Mouse (Mus musculus): Measurements from ENCODE around the gene Ampd2. TPM values are rescaled to one million over a fixed set of nuclear protein-coding genes. Genes with fewer than 3 reads are reported as not detected.

The Ampd2 gene
- polyA plus RNA-seq (2015; fragmentation: Nextera tagmentation; extraction: Ambion mirVana): 29.4 and 30.3 TPM in 2 replicates

DNA sequence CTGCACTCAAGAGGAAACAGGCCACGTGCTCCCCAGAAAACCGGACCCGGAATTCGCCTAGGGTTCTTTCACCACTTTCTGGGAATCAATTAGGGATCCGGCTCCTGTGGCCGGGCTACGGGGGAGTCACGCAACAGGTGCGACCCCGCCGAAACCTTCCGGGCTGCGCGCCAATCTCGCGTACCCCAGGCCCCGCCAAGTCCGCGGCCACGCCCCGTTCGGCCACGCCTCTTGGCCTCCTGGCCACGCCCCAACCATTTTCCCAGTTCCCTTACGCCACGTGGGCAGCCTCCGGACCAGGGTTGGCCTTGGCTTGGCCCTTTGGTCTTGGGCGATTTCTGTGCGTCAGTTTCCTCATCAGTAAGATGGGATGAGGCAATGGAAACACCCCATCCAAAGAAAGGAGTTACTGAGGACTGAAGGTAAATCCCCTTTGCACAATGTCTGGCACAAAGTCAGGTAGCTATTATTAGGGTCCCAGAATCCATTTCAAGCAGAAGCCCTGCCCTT lies at the start of gene Ampd2:
Gene Ampd2, minus strand, starts transcription at position 182 of the 510 bp plus-strand sequence.
- H3K4me2 ChIP-seq: peak within 1 kb of the TSS; percentile 97
- peak within 1 kb of the TSS; percentile 86 for H3K9ac ChIP-seq
- H3K27me3 ChIP-seq (replicated peaks): no peaks in the 10 kb centered on the region
- peak within 1 kb of the TSS; percentile 79 for H3K4me3 ChIP-seq
- H3K9me3 ChIP-seq: no peaks in the 10 kb centered on the region
- WGBS: under 1% methylated on average over 29 of the region's 29 CpGs
- ATAC-seq (ENCODE audit: extremely low read depth, insufficient number of reproducible peaks, low FRiP score, low TSS enrichment): peak; percentile 68
- H3K27ac ChIP-seq (replicated peaks): peak within 1 kb of the TSS; percentile 95
- peaks cover 69% of the 10 kb centered on the region for H3K4me1 ChIP-seq
- no peaks in the 10 kb centered on the region for H3K36me3 ChIP-seq

- no peak overlapping the region for H3K4me2 ChIP-seq
Observed at GRCm38 (mm10) chr3:108134701-108135100, 48.2 kb upstream of the Ampd2 start.

DNA sequence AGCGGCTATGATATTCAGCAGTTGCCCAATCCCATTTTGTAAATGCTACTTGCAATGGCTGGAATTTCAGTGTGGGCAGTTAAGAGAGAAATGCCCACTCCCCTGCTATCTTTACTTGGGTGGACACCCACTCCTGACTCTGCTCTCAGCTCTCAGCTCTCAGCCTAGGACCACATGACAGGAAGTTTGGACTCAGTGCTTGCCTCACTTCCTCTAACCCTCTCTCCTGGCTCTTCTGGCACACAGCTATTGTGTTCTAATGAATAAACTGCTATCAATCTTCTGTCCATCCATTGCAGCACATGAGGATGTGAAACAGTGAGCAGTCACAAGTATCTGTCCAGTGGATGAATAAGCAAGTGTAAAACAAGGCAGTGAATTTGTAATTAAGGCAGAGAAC lies 46.0 kb upstream of the Ampd2 start:
- peaks cover 9% of the 10 kb centered on the region for H3K36me3 ChIP-seq
- no peak for ATAC-seq (ENCODE audit: extremely low read depth, insufficient number of reproducible peaks, low FRiP score, low TSS enrichment)
- H3K27me3 ChIP-seq (replicated peaks): no peaks in the 10 kb centered on the region
- H3K9me3 ChIP-seq: no peaks in the 10 kb centered on the region
- H3K4me3 ChIP-seq: no peak overlapping the region
- 0 out of 2 replicates have a peak overlapping the region, but pooled peaks have one; percentile 52 for H3K9ac ChIP-seq
- H3K27ac ChIP-seq (replicated peaks): peak overlapping the region; percentile 71
- 78% methylated on average over 1 of the region's 1 CpGs for WGBS
- peaks cover 69% of the 10 kb centered on the region for H3K4me1 ChIP-seq
- H3K4me2 ChIP-seq: no peak overlapping the region

More at GRCm38 (mm10) chr3:108134701-108135100, 48.2 kb upstream of the Ampd2 start:
- H3K27me3 ChIP-seq (replicated peaks): no peaks in the 10 kb centered on the region
- H3K9ac ChIP-seq: no peak overlapping the region
- peaks cover 55% of the 10 kb centered on the region for H3K4me1 ChIP-seq
- no peak overlapping the region for H3K4me3 ChIP-seq
- peak overlapping the region; percentile 34; the same call in 1 of the 2 replicates for H3K27ac ChIP-seq (replicated peaks)
- H3K36me3 ChIP-seq: peaks cover 12% of the 10 kb centered on the region
- WGBS: 65% methylated on average over 11 of the region's 11 CpGs
- H3K9me3 ChIP-seq: no peaks in the 10 kb centered on the region
- ATAC-seq (ENCODE audit: extremely low read depth, insufficient number of reproducible peaks, low FRiP score, low TSS enrichment): no peak

DNA sequence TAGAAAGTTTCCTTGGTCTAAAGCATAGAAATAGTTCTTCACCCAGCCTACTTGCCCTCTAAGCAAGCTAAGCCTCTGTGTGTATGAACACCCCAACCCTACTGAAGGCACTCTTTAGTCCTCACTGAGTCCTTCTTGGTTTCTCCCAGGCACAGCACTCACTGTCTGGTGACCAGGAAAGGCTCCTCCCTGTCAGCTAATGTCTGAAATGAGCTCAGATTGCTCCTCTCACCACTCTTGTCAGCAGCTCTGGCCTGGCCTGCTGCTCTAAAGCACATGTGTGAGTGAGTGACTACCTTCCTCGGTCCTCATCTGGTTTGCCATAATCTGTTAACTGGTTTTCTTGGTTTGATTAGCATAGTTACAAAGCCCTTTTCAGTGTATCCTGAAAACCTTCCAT lies 45.4 kb upstream of the Ampd2 start:
- WGBS: 26% methylated on average over 1 of the region's 1 CpGs
- Histone ChIP-seq H3K27ac (replicated peaks) (peak overlapping the region; percentile 71), H3K4me1 (peaks cover 69% of the 10 kb centered on the region), H3K36me3 (peaks cover 2% of the 10 kb centered on the region), H3K9me3 (no peaks in the 10 kb centered on the region), H3K4me2 (no peak overlapping the region), H3K4me3 (no peak overlapping the region), H3K9ac (peak overlapping the region; percentile 52; the same call in 1 of the 2 replicates), H3K27me3 (replicated peaks) (no peaks in the 10 kb centered on the region)
- ATAC-seq (ENCODE audit: extremely low read depth, insufficient number of reproducible peaks, low FRiP score, low TSS enrichment): no peak

- ATAC-seq (ENCODE audit: extremely low read depth, insufficient number of reproducible peaks, low FRiP score, low TSS enrichment): no peak
- Histone ChIP-seq H3K4me2 (no peak overlapping the region), H3K27me3 (replicated peaks) (no peaks in the 10 kb centered on the region), H3K36me3 (no peaks in the 10 kb centered on the region), H3K27ac (replicated peaks) (peak overlapping the region; percentile 71; the same call in 1 of the 2 replicates), H3K9ac (0 out of 2 replicates have a peak overlapping the region, but pooled peaks have one; percentile 52), H3K4me3 (no peak overlapping the region), H3K4me1 (peaks cover 68% of the 10 kb centered on the region), H3K9me3 (no peaks in the 10 kb centered on the region)
- 86% methylated on average over 5 of the region's 5 CpGs for WGBS
Observed at GRCm38 (mm10) chr3:108131216-108131615, 44.8 kb upstream of the Ampd2 start.

DNA sequence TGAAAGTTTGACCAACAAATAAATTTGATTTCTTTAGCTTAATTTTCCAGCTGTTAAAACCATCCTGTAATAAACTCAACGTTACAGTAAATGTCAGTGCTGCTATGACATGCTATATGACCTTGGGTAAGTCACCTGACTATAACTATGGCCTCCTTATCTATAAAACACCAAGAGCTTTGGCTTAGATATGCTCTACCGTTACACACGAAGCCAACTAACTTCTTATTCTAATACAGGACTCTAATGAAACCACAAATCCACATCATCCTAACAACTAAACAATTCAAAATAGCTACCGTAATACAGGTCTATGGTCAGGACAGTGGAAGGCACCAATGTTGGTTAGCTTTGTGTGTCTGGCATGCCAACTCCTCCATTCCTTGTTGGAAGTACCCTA lies 43.4 kb upstream of the Ampd2 start:
- ATAC-seq (ENCODE audit: extremely low read depth, insufficient number of reproducible peaks, low FRiP score, low TSS enrichment): no peak
- no peaks in the 10 kb centered on the region for H3K27me3 ChIP-seq (replicated peaks)
- 66% methylated on average over 4 of the region's 4 CpGs for WGBS
- H3K4me1 ChIP-seq: peaks cover 59% of the 10 kb centered on the region
- no peaks in the 10 kb centered on the region for H3K9me3 ChIP-seq
- H3K4me2 ChIP-seq: no peak overlapping the region
- no peak overlapping the region for H3K27ac ChIP-seq (replicated peaks)
- H3K4me3 ChIP-seq: no peak overlapping the region
- H3K9ac ChIP-seq: no peak overlapping the region
- H3K36me3 ChIP-seq: no peaks in the 10 kb centered on the region

DNA sequence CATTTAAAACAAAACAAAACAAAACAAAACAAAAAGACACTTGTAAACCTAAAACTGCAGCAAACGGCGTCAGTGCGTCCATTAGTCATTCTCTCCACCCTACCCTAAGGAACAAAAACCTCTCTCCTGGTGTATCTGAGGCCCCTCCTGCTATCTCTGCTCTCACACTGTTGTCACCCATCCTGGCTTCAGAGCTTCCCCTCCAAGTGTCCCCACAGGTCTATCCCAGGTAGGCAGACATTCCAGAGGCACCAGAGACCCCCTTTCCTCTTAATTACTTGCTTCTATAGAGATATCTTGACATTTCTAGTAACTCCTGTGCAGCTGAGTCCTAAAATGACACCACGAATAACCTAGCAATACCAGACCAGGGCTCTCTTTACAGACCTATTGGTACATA lies 42.9 kb upstream of the Ampd2 start:
- Histone ChIP-seq H3K9ac (no peak overlapping the region), H3K4me2 (no peak overlapping the region), H3K27ac (replicated peaks) (no peak overlapping the region), H3K9me3 (no peaks in the 10 kb centered on the region), H3K27me3 (replicated peaks) (no peaks in the 10 kb centered on the region), H3K4me3 (no peak overlapping the region), H3K36me3 (no peaks in the 10 kb centered on the region), H3K4me1 (peaks cover 56% of the 10 kb centered on the region)
- ATAC-seq (ENCODE audit: extremely low read depth, insufficient number of reproducible peaks, low FRiP score, low TSS enrichment): no peak
- WGBS: 66% methylated on average over 4 of the region's 4 CpGs

DNA sequence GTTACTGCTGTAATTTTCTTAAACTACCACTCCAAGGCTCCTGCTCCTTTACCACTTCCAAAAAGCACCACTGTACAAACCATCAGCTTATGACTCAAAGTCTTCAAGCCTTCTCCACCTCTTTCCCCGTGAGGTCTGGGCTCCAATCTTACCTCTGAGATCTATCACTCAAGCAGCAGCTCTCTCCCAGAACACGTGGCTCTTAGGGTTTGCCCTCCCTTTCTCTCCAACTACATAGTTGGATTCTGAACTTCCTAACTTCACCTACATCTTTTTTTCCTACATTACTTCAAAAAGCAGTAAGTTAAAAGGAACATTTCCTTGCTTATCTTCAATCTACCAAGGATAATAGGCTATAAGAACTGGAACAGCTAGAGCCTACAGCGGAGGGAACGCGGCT lies 42.1 kb upstream of the Ampd2 start:
- no peak overlapping the region; the same call in 1 of the 2 replicates for H3K9ac ChIP-seq
- ATAC-seq (ENCODE audit: extremely low read depth, insufficient number of reproducible peaks, low FRiP score, low TSS enrichment): no peak
- H3K4me2 ChIP-seq: no peak overlapping the region
- no peaks in the 10 kb centered on the region for H3K27me3 ChIP-seq (replicated peaks)
- no peak overlapping the region for H3K27ac ChIP-seq (replicated peaks)
- peaks cover 1% of the 10 kb centered on the region for H3K36me3 ChIP-seq
- H3K4me3 ChIP-seq: no peak overlapping the region
- 71% methylated on average over 5 of the region's 5 CpGs for WGBS
- peaks cover 49% of the 10 kb centered on the region for H3K4me1 ChIP-seq
- no peaks in the 10 kb centered on the region for H3K9me3 ChIP-seq

GRCm38 (mm10) chr3:108126327-108126726 lies 39.9 kb upstream of the Ampd2 start:
- no peaks in the 10 kb centered on the region for H3K27me3 ChIP-seq (replicated peaks)
- no peak for ATAC-seq (ENCODE audit: extremely low read depth, insufficient number of reproducible peaks, low FRiP score, low TSS enrichment)
- no peaks in the 10 kb centered on the region for H3K9me3 ChIP-seq
- 91% methylated on average over 3 of the region's 3 CpGs for WGBS
- H3K4me3 ChIP-seq: no peak overlapping the region
- H3K4me2 ChIP-seq: no peak overlapping the region
- peaks cover 19% of the 10 kb centered on the region for H3K36me3 ChIP-seq
- no peak overlapping the region for H3K27ac ChIP-seq (replicated peaks)
- no peak overlapping the region for H3K9ac ChIP-seq
- H3K4me1 ChIP-seq: peaks cover 31% of the 10 kb centered on the region

GRCm38 (mm10) chr3:108124131-108124530 lies 37.7 kb upstream of the Ampd2 start:
- WGBS: 42% methylated on average over 1 of the region's 1 CpGs
- Histone ChIP-seq H3K36me3 (peaks cover 37% of the 10 kb centered on the region), H3K4me2 (no peak overlapping the region), H3K27me3 (replicated peaks) (no peaks in the 10 kb centered on the region), H3K4me3 (no peak overlapping the region), H3K9ac (no peak overlapping the region), H3K27ac (replicated peaks) (no peak overlapping the region), H3K4me1 (peaks cover 11% of the 10 kb centered on the region), H3K9me3 (no peaks in the 10 kb centered on the region)
- no peak for ATAC-seq (ENCODE audit: extremely low read depth, insufficient number of reproducible peaks, low FRiP score, low TSS enrichment)

DNA sequence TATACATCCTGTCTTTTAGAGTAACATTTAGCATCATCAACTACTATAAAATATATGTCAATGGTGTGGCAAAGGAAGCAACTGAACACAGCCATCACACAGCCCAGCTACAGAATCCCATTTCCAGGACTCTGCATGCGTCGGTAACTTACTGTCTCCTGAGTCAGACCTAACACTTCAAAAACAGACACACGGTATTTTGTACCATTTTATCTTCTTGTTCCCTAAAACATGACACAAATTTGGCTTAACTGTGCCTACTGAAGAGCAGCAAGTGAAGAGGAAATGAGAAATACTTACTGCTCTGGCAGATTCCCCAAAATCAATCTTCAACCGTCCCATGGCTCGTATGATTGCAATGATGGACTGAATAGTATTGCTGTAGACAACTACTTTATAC lies 36.8 kb upstream of the Ampd2 start:
- Histone ChIP-seq H3K9me3 (no peaks in the 10 kb centered on the region), H3K27ac (replicated peaks) (no peak overlapping the region), H3K4me1 (peaks cover 3% of the 10 kb centered on the region; the same call in 1 of the 2 replicates), H3K4me3 (no peak overlapping the region), H3K9ac (no peak overlapping the region), H3K4me2 (no peak overlapping the region), H3K36me3 (peaks cover 46% of the 10 kb centered on the region), H3K27me3 (replicated peaks) (no peaks in the 10 kb centered on the region)
- no peak for ATAC-seq (ENCODE audit: extremely low read depth, insufficient number of reproducible peaks, low FRiP score, low TSS enrichment)
- 89% methylated on average over 5 of the region's 5 CpGs for WGBS

DNA sequence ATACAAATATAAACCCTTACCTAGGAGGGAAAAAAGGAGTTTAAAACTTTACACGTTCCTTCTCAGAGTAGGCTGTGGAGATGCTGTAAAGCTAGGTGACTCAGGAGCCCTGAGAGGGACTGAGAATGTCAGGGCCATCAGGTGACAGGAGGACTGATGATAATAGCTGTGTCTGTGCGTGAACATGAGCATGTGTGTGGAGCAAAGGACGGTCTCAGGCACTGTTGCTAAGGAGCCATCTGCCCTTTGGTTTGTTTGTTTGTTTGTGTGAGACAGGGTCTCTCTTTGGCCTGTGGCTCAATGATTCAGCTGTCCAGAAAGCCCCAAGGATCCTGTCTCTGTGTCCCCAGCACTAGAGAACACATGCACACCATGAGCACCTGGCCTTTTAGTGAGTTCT lies 34.6 kb upstream of the Ampd2 start:
- H3K4me2 ChIP-seq: no peak overlapping the region
- H3K4me3 ChIP-seq: no peak overlapping the region
- H3K27me3 ChIP-seq (replicated peaks): no peaks in the 10 kb centered on the region
- no peak overlapping the region; the same call in 1 of the 2 replicates for H3K9ac ChIP-seq
- H3K36me3 ChIP-seq: peaks cover 66% of the 10 kb centered on the region
- peaks cover 3% of the 10 kb centered on the region; the same call in 1 of the 2 replicates for H3K4me1 ChIP-seq
- WGBS: 61% methylated on average over 3 of the region's 3 CpGs
- H3K9me3 ChIP-seq: no peaks in the 10 kb centered on the region
- ATAC-seq (ENCODE audit: extremely low read depth, insufficient number of reproducible peaks, low FRiP score, low TSS enrichment): no peak
- no peak overlapping the region for H3K27ac ChIP-seq (replicated peaks)
